Comparison of ENCODE assay signal across 20 mouse cellular contexts in the genomic region with DNA sequence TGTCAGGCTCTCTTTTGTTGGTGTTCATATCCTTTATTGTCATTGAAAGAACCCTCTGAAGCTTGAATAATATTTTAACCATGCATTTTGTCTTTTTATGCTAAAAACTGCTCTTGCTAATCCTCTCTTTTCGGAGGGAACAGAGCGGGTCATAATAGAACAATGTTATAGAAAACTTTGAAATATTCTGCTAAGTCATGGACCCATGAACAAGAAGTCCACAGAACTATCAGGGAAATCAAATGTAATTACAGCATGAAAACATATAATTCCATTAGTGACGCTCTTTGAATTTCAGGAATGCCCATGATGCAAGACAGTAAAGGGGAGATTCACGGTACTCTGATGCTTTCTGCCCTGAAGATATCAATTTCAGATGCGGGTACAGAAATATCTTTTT.
"Had no signal": no experiment of that assay in that cellular context is flagged by ENCODE, and none has a peak within 500 bp of the region (broad histone marks: within the 10 kb centered on the region; RNA-seq: fewer than 3 reads in every experiment).

No protein-coding gene starts in this region.

- DNase-seq: kidney, adult 8-10 months; kidney, postnatal 10 days; kidney, postnatal 36 days; layer of hippocampus, postnatal 36 days; liver, embryonic 13.5 days; right cerebral cortex, adult 18-20 months; right cerebral cortex, postnatal 14 days; right cerebral cortex, postnatal 4 days; thymus, adult 2 months; thymus, postnatal 14 days; thymus, postnatal 4 days had no signal

- ATAC-seq: lung, postnatal 0 days; midbrain, embryonic 15.5 days had no signal

- H3K4me1 ChIP-seq: liver, embryonic 13.5 days; midbrain, embryonic 15.5 days; neural tube, embryonic 13.5 days had no signal

- H3K27ac ChIP-seq: kidney, embryonic 15.5 days; left cerebral cortex, adult 2 months; liver, embryonic 13.5 days; macrophage; midbrain, embryonic 15.5 days; neural tube, embryonic 13.5 days; stomach, postnatal 0 days had no signal

- H3K4me3 ChIP-seq: kidney, embryonic 15.5 days; left cerebral cortex, adult 2 months; liver, embryonic 13.5 days; midbrain, embryonic 15.5 days; myocyte; neural tube, embryonic 13.5 days had no signal

- H3K4me2 ChIP-seq: kidney, embryonic 15.5 days; liver, embryonic 13.5 days; lung, embryonic 14.5 days; midbrain, embryonic 15.5 days; neural tube, embryonic 13.5 days had no signal

- H3K9me3 ChIP-seq: kidney, embryonic 15.5 days; liver, embryonic 13.5 days; midbrain, embryonic 15.5 days; neural tube, embryonic 13.5 days had no signal

- H3K27me3 ChIP-seq: kidney, embryonic 15.5 days; liver, embryonic 13.5 days; midbrain, embryonic 15.5 days; neural tube, embryonic 13.5 days had no signal

- H3K36me3 ChIP-seq: kidney, embryonic 15.5 days; liver, embryonic 13.5 days; midbrain, embryonic 15.5 days; neural tube, embryonic 13.5 days had no signal

- H3K9ac ChIP-seq: kidney, embryonic 15.5 days; liver, embryonic 13.5 days; lung, embryonic 14.5 days; midbrain, embryonic 15.5 days; neural tube, embryonic 13.5 days had no signal
